Mouse (Mus musculus) intestine, embryonic 14.5 days (tissue): ENCODE data around the gene Tbc1d22b. TPM values are rescaled to one million over a fixed set of nuclear protein-coding genes. Genes with fewer than 3 reads are reported as not detected.

Experiments
- ATAC-seq: fragments of 200-750 bp; cut with Nextera tagmentation; replicated peaks from 2 replicates; pipeline ENCODE4 v1.8.0; 2017; ENCODE audit warnings: low read depth, moderate number of reproducible peaks, moderate TSS enrichment, moderate library complexity; ENCODE audit not compliant: low FRiP score, low TSS enrichment
- DNase-seq: peaks from one replicate; pipeline ENCODE4 v3.0.0-alpha.2; 2018; ENCODE audit warnings: low spot score
- H3K27ac ChIP-seq: fragments of 300-500 bp; sonication (generic); 2 replicates; pipeline ENCODE4 v1.5.1; 2014; ENCODE audit warnings: low read depth, mild to moderate bottlenecking, control low read depth
- H3K27me3 ChIP-seq: fragments of 300-500 bp; sonication (generic); replicated peaks from 2 replicates; pipeline ENCODE4 v1.6.1; 2014; ENCODE audit warnings: low read length, control low read depth; ENCODE audit not compliant: control insufficient read depth, insufficient read depth
- H3K36me3 ChIP-seq: fragments of 300-500 bp; sonication (generic); 2 replicates; pipeline ENCODE4 v1.6.1; 2014; ENCODE audit warnings: low read length, control low read depth; ENCODE audit not compliant: control insufficient read depth, insufficient read depth
- H3K4me1 ChIP-seq: fragments of 300-500 bp; sonication (generic); replicated peaks from 2 replicates; pipeline ENCODE4 v1.6.1; 2014; ENCODE audit warnings: low read length, control low read depth, mixed read lengths; ENCODE audit not compliant: control insufficient read depth, insufficient read depth
- H3K4me2 ChIP-seq: fragments of 300-500 bp; sonication (generic); 2 replicates; pipeline ENCODE4 v1.6.1; 2014; ENCODE audit warnings: low read length
- H3K4me3 ChIP-seq: fragments of 300-500 bp; sonication (generic); 2 replicates; pipeline ENCODE4 v1.5.1; 2014; ENCODE audit warnings: low read depth, low read length, control low read depth, mixed read lengths
- H3K9ac ChIP-seq: fragments of 300-500 bp; sonication (generic); 2 replicates; pipeline ENCODE4 v1.6.1; 2014; ENCODE audit warnings: mild to moderate bottlenecking, low read length
- H3K9me3 ChIP-seq: fragments of 300-500 bp; sonication (generic); 2 replicates; pipeline ENCODE4 v1.6.1; 2016; ENCODE audit warnings: low read length, control low read depth; ENCODE audit not compliant: control insufficient read depth
- WGBS: fragments of 180-500 bp; shearing (Covaris S2); extraction: QIAGEN DNeasy Blood & Tissue Kit; methylation state at CpG from one replicate; pipeline ENCODE4 v1.1.7; 2014; 5-methylcytosine and 5-hydroxymethylcytosine counted together
- polyA plus RNA-seq: library from polyadenylated mRNA; unstranded; fragments of >200 nt; fragmentation: Nextera tagmentation; extraction: Ambion mirVana; gene quantifications from 2 replicates; pipeline ENCODE4 v1.2.1, GENCODE M21; 2014

Gene Tbc1d22b
- polyA plus RNA-seq, 1 experiment from 2014 or later: 14.0 TPM

DNA sequence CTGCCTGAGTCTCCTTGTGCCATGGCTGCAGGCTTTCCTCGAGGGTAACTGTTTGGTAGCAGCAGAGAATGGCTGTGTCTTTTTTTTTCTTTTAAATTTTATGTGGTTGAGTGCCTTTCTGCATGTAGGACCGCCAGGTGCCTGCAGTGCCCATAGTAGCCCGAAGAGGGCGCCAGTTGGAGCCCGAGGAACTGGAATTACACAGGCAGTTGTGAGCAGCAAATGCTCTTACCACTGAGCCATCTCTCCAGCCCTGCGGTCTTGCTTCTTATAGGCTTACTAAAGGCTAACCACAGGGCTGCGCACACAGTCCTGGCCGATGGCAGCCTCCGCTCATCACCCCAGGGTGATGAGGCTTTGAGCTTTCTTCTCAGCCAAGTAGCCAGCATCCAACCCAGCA lies 18.3 kb upstream of the Tbc1d22b start:
- no peak for DNase-seq
- ATAC-seq: no peak
- no peaks in the 10 kb centered on the region for H3K4me1 ChIP-seq
- no peak overlapping the region for H3K9ac ChIP-seq
- 78% methylated on average over 9 of the region's 9 CpGs for WGBS
- H3K27ac ChIP-seq: no peak overlapping the region
- H3K27me3 ChIP-seq: no peaks in the 10 kb centered on the region
- H3K4me2 ChIP-seq: no peak overlapping the region
- no peak overlapping the region for H3K4me3 ChIP-seq
- no peaks in the 10 kb centered on the region for H3K36me3 ChIP-seq
- no peaks in the 10 kb centered on the region for H3K9me3 ChIP-seq

DNA sequence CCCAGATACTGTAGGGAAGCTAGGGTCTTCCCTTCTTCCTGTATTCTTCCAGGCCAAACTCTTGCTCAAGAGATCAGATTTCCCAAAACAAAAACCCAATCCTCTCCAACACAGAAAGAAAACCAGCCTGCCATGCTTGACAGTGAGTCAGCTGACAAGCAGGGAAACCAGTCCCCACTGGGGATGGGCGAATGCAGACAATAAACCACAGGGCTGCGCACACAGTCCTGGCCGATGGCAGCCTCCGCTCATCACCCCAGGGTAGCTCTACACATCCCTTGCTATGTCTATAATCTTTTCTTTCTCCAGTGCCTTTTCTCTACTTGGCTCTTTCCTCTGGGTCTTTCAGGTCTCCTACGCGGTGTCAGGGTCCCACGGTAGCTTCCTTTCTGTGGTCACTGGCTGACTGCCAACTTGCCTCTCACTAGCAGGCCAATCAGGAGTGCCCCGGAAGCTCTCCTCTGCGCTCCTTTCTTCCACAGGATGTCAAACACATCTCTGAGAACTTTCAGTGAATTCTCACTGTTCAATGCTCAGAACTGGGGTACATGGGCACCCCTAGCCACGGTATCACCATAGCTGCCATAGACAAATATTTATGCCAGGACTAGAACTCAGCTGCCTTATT lies 17.7 kb upstream of the Tbc1d22b start:
- ATAC-seq (no peak), DNase-seq (no peak)
- Histone ChIP-seq H3K36me3 (no peaks in the 10 kb centered on the region), H3K9ac (no peak overlapping the region), H3K4me2 (no peak overlapping the region), H3K4me1 (no peaks in the 10 kb centered on the region), H3K27ac (no peak overlapping the region), H3K27me3 (no peaks in the 10 kb centered on the region), H3K9me3 (no peaks in the 10 kb centered on the region), H3K4me3 (no peak overlapping the region)
- WGBS: 62% methylated on average over 10 of the region's 10 CpGs

DNA sequence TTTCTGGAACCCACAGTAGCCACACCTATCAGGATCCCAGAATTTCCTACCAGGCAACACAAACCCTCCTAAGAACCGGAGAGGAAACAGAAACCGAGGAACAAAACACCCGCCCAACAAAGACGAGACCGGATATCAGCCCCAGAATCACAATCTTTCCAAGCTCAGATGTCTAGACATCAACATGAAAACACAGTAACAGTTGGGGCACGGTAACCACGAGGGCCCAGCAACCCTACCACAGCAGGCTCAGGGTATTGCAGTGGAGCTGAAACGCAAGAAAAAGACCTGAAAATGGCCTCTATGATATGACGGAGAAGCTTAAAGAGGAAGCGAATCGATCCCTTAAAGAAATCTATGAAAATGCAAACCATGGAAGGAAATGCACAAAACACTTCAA lies 15.7 kb upstream of the Tbc1d22b start:
- no peak for DNase-seq
- 91% methylated on average over 11 of the region's 11 CpGs for WGBS
- Histone ChIP-seq H3K9ac (no peak overlapping the region), H3K4me1 (no peaks in the 10 kb centered on the region), H3K4me2 (no peak overlapping the region), H3K36me3 (no peaks in the 10 kb centered on the region), H3K4me3 (no peak overlapping the region), H3K9me3 (no peaks in the 10 kb centered on the region), H3K27me3 (no peaks in the 10 kb centered on the region), H3K27ac (no peak overlapping the region)
- ATAC-seq: no peak

DNA sequence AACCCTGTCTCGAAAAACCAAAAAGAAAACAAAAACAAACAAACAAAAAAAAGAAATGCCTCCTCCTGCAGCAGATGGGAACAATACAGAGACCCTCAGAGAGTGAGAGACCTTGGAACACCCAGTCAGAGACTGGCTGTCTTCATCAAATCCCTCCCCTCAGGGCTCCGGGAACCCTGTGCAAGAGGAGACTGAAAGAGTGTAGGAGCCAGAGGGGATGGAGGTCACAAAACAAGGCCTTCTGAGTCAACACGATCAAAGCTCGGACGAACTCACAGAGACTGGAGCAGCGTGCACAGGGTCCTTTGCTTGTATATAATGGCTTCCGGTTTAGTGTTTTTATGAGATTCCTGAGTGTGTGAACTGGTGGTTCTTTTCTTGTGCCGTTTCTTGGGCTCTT lies 9.2 kb upstream of the Tbc1d22b start:
- WGBS: 85% methylated on average over 8 of the region's 8 CpGs
- H3K4me3 ChIP-seq: no peak overlapping the region
- no peaks in the 10 kb centered on the region for H3K36me3 ChIP-seq
- DNase-seq (no peak), ATAC-seq (no peak)
- H3K4me1 ChIP-seq: no peaks in the 10 kb centered on the region
- H3K27me3 ChIP-seq: no peaks in the 10 kb centered on the region
- no peaks in the 10 kb centered on the region for H3K9me3 ChIP-seq
- no peak overlapping the region for H3K4me2 ChIP-seq
- no peak overlapping the region for H3K9ac ChIP-seq
- H3K27ac ChIP-seq: no peak overlapping the region

DNA sequence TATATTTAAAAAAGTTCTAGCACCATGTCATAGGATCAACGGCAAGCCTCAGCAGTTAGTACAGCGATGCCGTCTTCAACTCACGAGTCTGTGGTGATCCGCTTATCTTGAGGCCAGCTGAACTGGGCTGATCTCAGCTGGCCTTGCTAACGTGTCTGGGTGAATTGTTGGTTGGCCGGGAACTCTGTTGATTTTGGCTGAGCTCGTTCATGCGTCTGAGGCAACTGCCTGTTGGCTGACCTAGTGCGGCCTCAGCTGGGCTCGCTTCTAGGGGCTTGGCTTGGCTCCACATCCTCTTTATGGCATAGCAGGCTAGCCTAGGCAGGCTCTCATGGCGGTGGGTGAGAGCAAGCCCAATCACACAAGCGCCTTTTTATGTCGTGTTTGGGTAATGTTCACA lies 8.2 kb upstream of the Tbc1d22b start:
- H3K4me1 ChIP-seq: no peaks in the 10 kb centered on the region
- H3K4me2 ChIP-seq: no peak overlapping the region
- H3K4me3 ChIP-seq: no peak overlapping the region
- DNase-seq (no peak), ATAC-seq (no peak)
- WGBS: 62% methylated on average over 14 of the region's 14 CpGs
- no peaks in the 10 kb centered on the region for H3K9me3 ChIP-seq
- H3K9ac ChIP-seq: no peak overlapping the region
- H3K27me3 ChIP-seq: no peaks in the 10 kb centered on the region
- H3K36me3 ChIP-seq: no peaks in the 10 kb centered on the region
- H3K27ac ChIP-seq: no peak overlapping the region

DNA sequence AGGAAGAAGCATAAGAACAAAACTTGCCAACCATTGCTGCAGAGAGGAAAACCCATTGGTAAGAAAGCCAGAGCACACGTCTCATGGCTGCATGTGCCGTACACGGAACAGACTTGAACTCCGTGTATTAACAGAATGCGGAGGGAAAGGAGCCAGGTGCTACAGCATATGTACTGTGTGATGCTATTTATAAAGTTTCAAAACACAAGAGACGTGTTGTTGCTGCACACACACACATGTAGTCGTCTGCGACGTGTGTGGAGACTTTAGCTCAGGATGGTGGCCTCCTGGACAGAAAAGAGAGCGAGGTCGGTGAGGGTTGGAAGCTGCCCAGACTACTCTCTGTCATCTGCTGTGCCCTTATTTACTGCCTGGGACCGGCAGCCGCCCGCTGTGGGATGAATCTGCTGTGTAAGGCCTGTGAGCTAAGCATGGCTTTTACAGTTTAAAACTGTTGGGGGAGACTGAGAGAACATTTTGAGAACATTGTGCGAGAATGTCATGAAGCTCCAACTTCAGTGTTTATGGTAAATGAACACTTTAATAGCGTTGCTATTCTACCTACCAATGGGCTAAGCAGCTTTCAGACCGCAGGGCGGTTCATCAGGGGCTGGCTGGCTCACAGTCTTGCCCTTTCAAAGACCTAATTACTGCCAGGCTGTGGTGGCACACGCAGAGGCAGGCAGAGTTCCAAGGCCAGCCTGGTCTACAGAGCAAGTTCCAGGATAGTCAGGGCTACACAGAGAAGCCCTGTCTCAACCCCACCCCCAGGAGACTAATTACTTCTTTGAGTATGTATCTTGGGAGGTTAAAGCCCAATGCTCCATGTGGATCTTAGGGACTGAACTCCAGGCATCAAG lies 6.5 kb upstream of the Tbc1d22b start:
- no peak for ATAC-seq
- no peaks in the 10 kb centered on the region for H3K27me3 ChIP-seq
- no peaks in the 10 kb centered on the region for H3K9me3 ChIP-seq
- H3K27ac ChIP-seq: no peak overlapping the region
- WGBS: 82% methylated on average over 19 of the region's 19 CpGs
- no peaks in the 10 kb centered on the region for H3K4me1 ChIP-seq
- H3K9ac ChIP-seq: no peak overlapping the region
- no peak overlapping the region for H3K4me2 ChIP-seq
- H3K36me3 ChIP-seq: no peaks in the 10 kb centered on the region
- DNase-seq: no peak
- H3K4me3 ChIP-seq: no peak overlapping the region

DNA sequence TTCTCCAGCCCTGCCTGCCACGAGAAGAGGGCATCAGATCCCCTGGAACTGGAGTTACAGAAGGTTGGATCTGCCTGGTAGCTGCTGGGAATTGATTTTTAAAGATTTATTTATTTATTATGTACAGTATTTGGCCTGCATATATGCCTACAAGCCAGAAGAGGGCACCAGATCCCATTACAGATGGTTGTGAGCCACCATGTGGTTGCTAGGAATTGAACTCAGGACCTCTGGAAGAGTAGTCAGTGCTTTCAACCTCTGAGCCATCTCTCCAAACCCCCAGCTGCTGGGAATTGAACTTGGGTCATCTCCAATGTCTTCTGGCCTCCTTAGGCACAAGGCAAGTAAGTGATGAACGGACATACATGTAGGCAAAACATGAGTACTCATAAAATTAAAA lies 5.5 kb upstream of the Tbc1d22b start:
- ATAC-seq (no peak), DNase-seq (no peak)

DNA sequence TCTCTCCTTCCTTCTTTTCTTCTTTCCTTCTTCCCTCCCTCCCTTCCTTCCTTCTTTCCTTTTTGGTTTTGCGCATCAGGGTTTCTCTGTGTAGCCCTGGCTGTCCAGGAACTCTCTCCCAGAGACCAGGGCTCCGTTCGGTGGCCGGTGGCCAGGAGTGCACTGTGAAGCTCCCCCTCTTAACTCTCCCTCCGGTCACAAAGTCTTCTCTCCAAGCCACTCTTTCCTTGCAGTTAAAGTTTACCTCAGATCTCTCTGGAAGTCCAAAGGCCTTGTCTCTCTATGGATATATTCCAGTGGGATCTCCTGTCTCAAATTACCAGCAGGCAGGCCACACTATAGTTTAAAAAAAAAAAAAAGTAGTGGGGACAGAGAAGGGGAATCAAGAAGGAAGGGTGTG lies 4.3 kb upstream of the Tbc1d22b start:
- Histone ChIP-seq H3K27me3 (no peaks in the 10 kb centered on the region), H3K4me2 (no peak overlapping the region), H3K9me3 (no peaks in the 10 kb centered on the region), H3K36me3 (no peaks in the 10 kb centered on the region), H3K4me1 (peaks cover 1% of the 10 kb centered on the region; the same call in 1 of the 2 replicates), H3K4me3 (no peak overlapping the region), H3K27ac (no peak overlapping the region), H3K9ac (no peak overlapping the region)
- 87% methylated on average over 5 of the region's 5 CpGs for WGBS
- ATAC-seq (no peak), DNase-seq (no peak)

More for the DNA sequence above, 5.5 kb upstream of the Tbc1d22b start:
- Histone ChIP-seq H3K9me3 (no peaks in the 10 kb centered on the region), H3K27me3 (no peaks in the 10 kb centered on the region), H3K36me3 (no peaks in the 10 kb centered on the region), H3K4me3 (no peak overlapping the region), H3K4me2 (no peak overlapping the region), H3K4me1 (no peaks in the 10 kb centered on the region), H3K27ac (no peak overlapping the region), H3K9ac (no peak overlapping the region)
- WGBS: 81% methylated on average over 2 of the region's 2 CpGs

DNA sequence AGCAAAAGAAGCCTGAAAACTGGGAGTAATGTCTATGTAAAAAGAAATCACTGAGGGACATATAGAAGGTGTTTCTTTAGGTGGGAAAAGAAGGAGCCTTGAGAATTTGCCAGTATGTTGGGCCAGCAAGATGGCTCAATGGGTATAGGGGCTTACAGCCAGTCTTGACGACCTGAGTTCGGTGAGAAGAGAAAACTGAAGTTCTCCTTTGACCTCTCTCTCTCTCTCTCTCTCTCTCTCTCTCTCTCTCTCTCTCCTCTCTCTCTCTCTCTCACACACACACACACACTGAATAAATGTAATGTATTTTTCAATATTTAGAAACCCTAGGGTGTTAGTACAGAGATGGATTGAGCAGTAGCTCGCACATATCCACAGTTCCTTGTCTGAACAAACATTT lies 1.1 kb upstream of the Tbc1d22b start:
- ATAC-seq (no peak), DNase-seq (no peak)
- Histone ChIP-seq H3K36me3 (no peaks in the 10 kb centered on the region), H3K9ac (no peak overlapping the region), H3K4me2 (no peak overlapping the region), H3K4me1 (peaks cover 12% of the 10 kb centered on the region), H3K9me3 (no peaks in the 10 kb centered on the region), H3K27ac (no peak overlapping the region), H3K27me3 (no peaks in the 10 kb centered on the region), H3K4me3 (no peak overlapping the region)
- 69% methylated on average over 3 of the region's 3 CpGs for WGBS
